ENCODE assay signal across 8 mouse cellular contexts in genomic region chr2:166729656-166730566, GRCm38 (mm10). TPM values are rescaled to one million over a fixed set of nuclear protein-coding genes. Genes with fewer than 3 reads are reported as not detected.
DNase-seq lines count a peak whose midpoint lies in the region; ATAC-seq lines count a peak whose summit lies in the region.

No protein-coding gene starts in this region.

- no peaks in the 10 kb centered on the region for H3K27me3 ChIP-seq in stomach, embryonic 16.5 days (ENCODE audit: control insufficient read depth, insufficient read depth, low read length)

- peak overlapping the region; percentile 26 for H3K4me3 ChIP-seq in macrophage (ENCODE audit: inconsistent target)
- H3K4me3 ChIP-seq in stomach, embryonic 16.5 days (replicated peaks; ENCODE audit: low read length): no peak overlapping the region

- peak; percentile 52 for DNase-seq in adipocyte (ENCODE audit: low spot score)
- peak; percentile 27 for DNase-seq in embryo, embryonic 9.5 days (ENCODE audit: extremely low spot score)
- DNase-seq in heart, adult 8-10 months (ENCODE audit: low spot score): peak; percentile 78
- DNase-seq in kidney, adult 18-20 months: peak; percentile 12
- DNase-seq in left cerebral cortex, adult 8-10 months (ENCODE audit: low spot score in 2 of 2): no peak
- no peak for DNase-seq in spleen, adult 18-20 months

- no peaks in the 10 kb centered on the region for H3K36me3 ChIP-seq in macrophage (ENCODE audit: inconsistent target)
- no peaks in the 10 kb centered on the region for H3K36me3 ChIP-seq in stomach, embryonic 16.5 days (ENCODE audit: control insufficient read depth, insufficient read depth, low read length)

- H3K4me2 ChIP-seq in stomach, embryonic 16.5 days (ENCODE audit: low read depth, low read length): 0 out of 2 replicates have a peak overlapping the region, but pooled peaks have one; percentile 2

- ATAC-seq in stomach, embryonic 16.5 days (ENCODE audit: insufficient read depth, low FRiP score): peak; percentile 37; the same call in 1 of the 2 replicates

- H3K9me3 ChIP-seq in stomach, embryonic 16.5 days (replicated peaks; ENCODE audit: control insufficient read depth, low read length): no peaks in the 10 kb centered on the region

- H3K9ac ChIP-seq in stomach, embryonic 16.5 days (ENCODE audit: low read length): peak overlapping the region; percentile 12

- H3K79me2 ChIP-seq in macrophage (ENCODE audit: inconsistent target): no peaks in the 10 kb centered on the region

- peaks cover 9% of the 10 kb centered on the region; the same call in 1 of the 2 replicates for H3K4me1 ChIP-seq in stomach, embryonic 16.5 days (ENCODE audit: control insufficient read depth, insufficient read depth, low read length)

- 9% methylated on average over 19 of the region's 19 CpGs for WGBS in macrophage (ENCODE audit: missing documents)
- WGBS in stomach, embryonic 16.5 days: 26% methylated on average over 19 of the region's 19 CpGs

- peak overlapping the region; percentile 96 for H3K27ac ChIP-seq in macrophage
- peak overlapping the region; percentile 85 for H3K27ac ChIP-seq in stomach, embryonic 16.5 days (ENCODE audit: low read length)

RNA-seq across cellular contexts. Expression of gene Prex1, which starts 16.3 kb away (rescaled TPM):
- 1 to 10 TPM; 4.2 to 5.4 (median 4.8) TPM for total RNA-seq in heart, adult 8-10 months (2022)
- 100 to 1,000 TPM; 118 to 441 (median 223) TPM for total RNA-seq in macrophage (2018; cell fraction: chromatin; rRNA removed)
- 100 to 1,000 TPM in 13 of 26 experiments, 10 to 100 TPM in 13; 69.1 to 196 (median 100) TPM for total RNA-seq in macrophage (2018; cell fraction: cytosol; rRNA removed)
- 100 to 1,000 TPM in 22 of 26 experiments, 10 to 100 TPM in 4; 83.5 to 258 (median 137) TPM for total RNA-seq in macrophage (2018; cell fraction: nucleus; rRNA removed)
- 51.9 to 91.8 TPM (median 63.2 TPM) in 3 replicates for polyA plus RNA-seq in macrophage (2018)
- polyA plus RNA-seq in stomach, embryonic 16.5 days (2015; fragmentation: Nextera tagmentation; extraction: Ambion mirVana): 10.8 and 11.0 TPM in 2 replicates
- total RNA-seq in left cerebral cortex, adult 8-10 months (2022): 10 to 100 TPM; 91.7 to 98.3 (median 95.8) TPM

Comparison
In these comparisons a context has a peak if more than half of its experiments do, and no peak if none do; other contexts are left out.
1. DNase-seq: peak in adipocyte (single experiment), embryo, embryonic 9.5 days (single experiment), heart, adult 8-10 months (single experiment) and kidney, adult 18-20 months (single experiment); none in left cerebral cortex, adult 8-10 months (0 of 2) and spleen, adult 18-20 months (0 of 2).
2. RNA of gene Prex1, which starts 16.3 kb away (total RNA-seq): 91.7 to 98.3 TPM in left cerebral cortex, adult 8-10 months; 4.2 to 5.4 TPM in heart, adult 8-10 months; every median in the first group is over 10 times any median in the second.